Mouse (Mus musculus) lung, embryonic 15.5 days (tissue): ENCODE results near the gene Enam. TPM values are rescaled to one million over a fixed set of nuclear protein-coding genes. Genes with fewer than 3 reads are reported as not detected.
"Not testable (repeated sequence)": the region's sequence is repeated elsewhere in the genome, so short reads cannot be mapped to it uniquely, and the experiment has no call there.

Experiments
- ATAC-seq: fragments of 200-750 bp; cut with Nextera tagmentation; 2 replicates; pipeline ENCODE4 v1.8.0; 2017; ENCODE audit warnings: moderate number of reproducible peaks, borderline replicate concordance; ENCODE audit not compliant: low FRiP score, low TSS enrichment; ENCODE audit errors: extremely low read depth
- H3K27ac ChIP-seq: fragments of 300-500 bp; sonication (generic); 2 replicates; pipeline ENCODE4 v1.5.1; 2015; ENCODE audit warnings: moderate library complexity, mild to moderate bottlenecking, inconsistent platforms
- H3K27me3 ChIP-seq: fragments of 300-500 bp; sonication (generic); 2 replicates; pipeline ENCODE4 v1.6.1; 2015; ENCODE audit warnings: inconsistent platforms
- H3K36me3 ChIP-seq: fragments of 300-500 bp; sonication (generic); 2 replicates; pipeline ENCODE4 v1.6.1; 2015; ENCODE audit warnings: inconsistent platforms
- H3K4me1 ChIP-seq: fragments of 300-500 bp; sonication (generic); 2 replicates; pipeline ENCODE4 v1.6.1; 2015; ENCODE audit warnings: inconsistent platforms
- H3K4me2 ChIP-seq: fragments of 300-500 bp; sonication (generic); 2 replicates; pipeline ENCODE4 v1.6.1; 2015; ENCODE audit warnings: inconsistent platforms, mild to moderate bottlenecking, moderate library complexity
- H3K4me3 ChIP-seq: fragments of 300-500 bp; sonication (generic); 2 replicates; pipeline ENCODE4 v1.5.1; 2015; ENCODE audit warnings: mild to moderate bottlenecking, inconsistent platforms
- H3K9ac ChIP-seq: fragments of 300-500 bp; sonication (generic); 2 replicates; pipeline ENCODE4 v1.6.1; 2015; ENCODE audit warnings: inconsistent platforms
- H3K9me3 ChIP-seq: fragments of 300-500 bp; sonication (generic); 2 replicates; pipeline ENCODE4 v1.6.1; 2016; ENCODE audit warnings: inconsistent platforms
- WGBS: fragments of 180-500 bp; shearing (Covaris S2); methylation state at CpG from one replicate; pipeline ENCODE4 v1.1.7; 2015; 5-methylcytosine and 5-hydroxymethylcytosine counted together
- polyA plus RNA-seq: library from polyadenylated mRNA; unstranded; fragments of >200 nt; fragmentation: Nextera tagmentation; extraction: Ambion mirVana; gene quantifications from 2 replicates; pipeline ENCODE4 v1.2.1, GENCODE M21; 2015

The Enam gene
- polyA plus RNA-seq, 1 experiment from 2014 or later: not detected

DNA sequence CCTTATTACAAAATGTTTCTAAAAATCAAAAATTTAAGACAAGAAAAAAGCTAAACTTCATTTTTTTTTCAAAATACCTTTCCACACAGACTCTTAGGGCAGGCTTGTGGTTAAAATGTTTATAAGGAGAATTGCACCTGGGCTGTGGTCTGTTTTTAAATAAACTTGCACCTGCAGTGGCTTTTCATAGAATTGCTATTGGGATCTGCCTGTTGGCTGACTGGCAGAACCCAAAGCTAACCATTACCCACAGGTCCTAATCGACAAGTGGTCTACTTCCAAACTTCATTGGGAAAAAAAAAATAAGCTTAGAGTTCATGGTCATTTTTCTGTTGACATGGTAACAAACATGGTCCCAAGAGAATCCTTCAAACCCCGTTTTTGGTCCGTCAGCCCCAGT is 46.9 kb downstream of the Enam start:
- Histone ChIP-seq H3K9me3 (no peaks in the 10 kb centered on the region), H3K27ac (no peak overlapping the region), H3K4me3 (no peak overlapping the region), H3K4me1 (no peaks in the 10 kb centered on the region), H3K36me3 (no peaks in the 10 kb centered on the region), H3K9ac (no peak overlapping the region), H3K4me2 (no peak overlapping the region), H3K27me3 (no peaks in the 10 kb centered on the region)
- WGBS: 53% methylated on average over 3 of the region's 3 CpGs
- ATAC-seq: no peak

DNA sequence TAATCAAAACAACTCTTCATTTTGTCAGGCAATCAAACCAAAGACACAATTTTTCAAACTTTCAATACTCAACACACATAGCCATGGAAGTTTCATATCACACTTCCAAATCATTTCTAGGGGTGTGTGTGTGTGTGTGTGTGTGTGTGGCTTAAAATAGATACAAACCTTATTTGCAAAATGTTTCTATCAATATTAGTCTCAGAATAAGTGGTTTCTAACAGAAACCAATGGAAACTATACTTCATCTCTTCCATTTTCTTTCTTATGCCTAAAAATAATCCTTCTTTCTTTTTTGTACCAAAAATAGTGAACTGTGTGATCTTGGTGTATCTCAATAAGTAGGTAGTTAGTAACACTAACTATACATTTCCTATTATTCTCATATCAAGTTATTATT is 53.1 kb downstream of the Enam start:
- Histone ChIP-seq H3K4me2 (no peak overlapping the region), H3K9ac (no peak overlapping the region), H3K36me3 (no peaks in the 10 kb centered on the region), H3K4me3 (no peak overlapping the region), H3K27ac (no peak overlapping the region), H3K4me1 (no peaks in the 10 kb centered on the region), H3K9me3 (no peaks in the 10 kb centered on the region), H3K27me3 (no peaks in the 10 kb centered on the region)
- no peak for ATAC-seq

DNA sequence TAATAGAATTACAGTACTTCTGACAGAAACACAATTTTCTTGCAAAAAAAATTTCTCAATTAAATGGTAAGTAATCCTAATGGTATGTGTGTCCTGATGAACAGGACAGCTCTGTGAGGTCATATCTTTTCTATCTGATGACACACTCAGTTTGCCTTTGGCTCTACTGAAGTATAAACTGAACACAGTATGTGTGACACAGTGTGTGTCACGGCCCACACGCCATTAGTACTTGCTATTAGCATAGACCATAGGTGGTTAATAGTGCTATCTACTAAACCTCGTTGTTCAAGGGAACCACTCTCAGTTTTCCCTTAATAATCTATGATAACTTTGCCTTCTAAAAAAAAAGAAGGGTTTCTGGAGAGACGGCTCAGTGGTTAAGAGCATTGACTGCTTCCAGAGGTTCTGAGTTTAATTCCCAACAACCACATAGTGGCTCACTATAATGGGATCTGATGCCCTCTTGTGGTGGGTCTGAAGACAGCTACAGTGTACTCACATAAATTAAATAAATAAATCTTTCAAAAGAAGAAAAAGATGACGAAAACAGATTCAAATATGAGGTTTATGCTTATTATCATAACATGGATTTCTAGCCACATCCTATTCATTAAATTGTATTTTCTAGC is 55.0 kb downstream of the Enam start:
- no peak overlapping the region for H3K27ac ChIP-seq
- no peak overlapping the region for H3K4me3 ChIP-seq
- ATAC-seq: no peak
- no peaks in the 10 kb centered on the region for H3K9me3 ChIP-seq
- no peaks in the 10 kb centered on the region for H3K4me1 ChIP-seq
- no peak overlapping the region for H3K9ac ChIP-seq
- 52% methylated on average over 5 of the region's 5 CpGs for WGBS
- H3K4me2 ChIP-seq: no peak overlapping the region
- H3K27me3 ChIP-seq: no peaks in the 10 kb centered on the region
- H3K36me3 ChIP-seq: no peaks in the 10 kb centered on the region

DNA sequence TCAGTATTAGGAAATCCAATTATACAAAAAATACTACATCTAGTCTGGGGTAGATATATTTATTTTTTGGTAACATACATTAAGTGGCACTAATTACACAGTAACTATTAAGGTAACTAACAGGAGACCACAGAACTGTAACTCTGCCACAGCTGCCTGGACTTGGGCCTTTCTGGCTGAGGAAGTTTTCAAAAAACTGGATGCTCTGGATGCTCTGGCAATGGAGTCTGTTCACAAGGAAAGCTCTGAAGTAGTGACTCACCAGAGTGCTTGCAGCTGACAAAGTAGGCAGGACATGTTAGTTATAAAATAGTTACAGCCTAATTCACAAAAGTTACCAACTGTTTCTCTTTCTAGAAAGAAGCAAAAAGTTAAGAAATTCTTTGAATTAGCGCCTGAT is 56.6 kb downstream of the Enam start:
- H3K9ac ChIP-seq, H3K4me2 ChIP-seq, H3K4me3 ChIP-seq, H3K36me3 ChIP-seq, ATAC-seq, H3K27me3 ChIP-seq, H3K27ac ChIP-seq, H3K4me1 ChIP-seq, H3K9me3 ChIP-seq: not testable (repeated sequence)
- WGBS: 83% methylated on average over 1 of the region's 1 CpGs

DNA sequence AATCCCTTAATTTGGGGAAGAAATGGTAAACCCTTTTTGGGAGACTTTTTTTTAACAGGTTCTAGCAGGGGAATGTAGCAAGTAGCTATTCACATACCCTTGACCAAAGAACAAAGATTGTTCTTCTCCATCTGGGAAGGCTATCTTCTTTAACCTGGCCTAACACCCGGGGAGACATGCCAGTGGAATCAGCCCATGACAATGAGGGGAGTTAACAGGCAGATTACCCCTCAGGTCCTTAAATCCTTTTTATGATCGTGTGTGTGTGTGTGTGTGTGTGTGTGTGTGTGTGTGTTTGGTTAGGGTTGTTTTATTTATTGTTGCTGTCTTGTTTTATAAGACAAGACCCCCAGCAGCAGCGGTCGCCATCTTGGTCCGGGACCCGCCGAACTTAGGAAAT is 57.8 kb downstream of the Enam start:
- Histone ChIP-seq H3K27me3 (no peaks in the 10 kb centered on the region), H3K4me2 (no peak overlapping the region), H3K9me3 (no peaks in the 10 kb centered on the region), H3K9ac (no peak overlapping the region), H3K4me1 (no peaks in the 10 kb centered on the region), H3K36me3 (no peaks in the 10 kb centered on the region), H3K27ac (no peak overlapping the region), H3K4me3 (no peak overlapping the region)
- 79% methylated on average over 7 of the region's 7 CpGs for WGBS
- ATAC-seq: no peak

DNA sequence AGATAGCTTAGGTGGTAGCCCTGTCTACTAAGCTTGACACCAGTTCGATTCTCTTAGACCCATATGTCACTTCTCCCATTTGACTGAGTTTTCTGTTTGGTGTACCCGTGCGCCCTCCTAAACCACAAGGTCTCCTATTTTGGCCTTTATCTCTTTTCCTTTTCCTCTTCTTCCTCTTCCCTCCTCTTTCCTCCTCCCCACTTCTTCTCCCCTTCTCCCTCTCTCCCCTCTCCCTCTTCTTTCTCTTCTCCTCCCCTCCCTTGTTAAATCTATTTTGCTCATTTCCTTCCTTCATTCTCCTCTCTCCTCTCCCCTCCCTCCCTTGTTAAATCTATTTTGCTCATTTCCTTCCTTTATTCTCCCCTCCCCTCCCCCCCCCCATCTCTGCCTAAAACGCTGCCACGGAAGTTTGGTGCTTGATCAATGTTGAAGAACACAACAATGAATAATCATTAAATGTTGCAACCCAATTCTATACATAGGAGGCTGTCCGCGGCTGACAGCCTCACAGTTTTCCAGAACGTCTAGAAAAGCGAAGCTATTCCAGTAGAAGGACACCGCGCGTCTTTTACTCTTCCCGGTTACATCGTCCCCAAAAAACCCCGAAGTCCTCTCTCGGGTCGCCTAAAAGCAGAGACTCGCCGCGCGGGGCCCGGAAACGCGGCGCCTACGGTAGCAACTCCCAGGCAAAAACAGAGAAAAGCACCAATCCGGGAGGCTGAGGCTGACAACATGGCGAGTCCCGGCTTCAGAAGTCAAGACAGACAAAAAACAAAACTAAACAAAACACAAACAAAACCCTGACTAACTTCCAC is 65.7 kb downstream of the Enam start:
- Histone ChIP-seq H3K9me3 (no peaks in the 10 kb centered on the region), H3K27ac (peak overlapping the region; percentile 93), H3K4me2 (peak overlapping the region; percentile 64), H3K36me3 (peaks cover 7% of the 10 kb centered on the region; the same call in 1 of the 2 replicates), H3K4me3 (peak overlapping the region; percentile 57), H3K9ac (peak overlapping the region; percentile 66), H3K4me1 (peaks cover 12% of the 10 kb centered on the region), H3K27me3 (no peaks in the 10 kb centered on the region)
- 7% methylated on average over 29 of the region's 29 CpGs for WGBS
- ATAC-seq: peak; percentile 70

DNA sequence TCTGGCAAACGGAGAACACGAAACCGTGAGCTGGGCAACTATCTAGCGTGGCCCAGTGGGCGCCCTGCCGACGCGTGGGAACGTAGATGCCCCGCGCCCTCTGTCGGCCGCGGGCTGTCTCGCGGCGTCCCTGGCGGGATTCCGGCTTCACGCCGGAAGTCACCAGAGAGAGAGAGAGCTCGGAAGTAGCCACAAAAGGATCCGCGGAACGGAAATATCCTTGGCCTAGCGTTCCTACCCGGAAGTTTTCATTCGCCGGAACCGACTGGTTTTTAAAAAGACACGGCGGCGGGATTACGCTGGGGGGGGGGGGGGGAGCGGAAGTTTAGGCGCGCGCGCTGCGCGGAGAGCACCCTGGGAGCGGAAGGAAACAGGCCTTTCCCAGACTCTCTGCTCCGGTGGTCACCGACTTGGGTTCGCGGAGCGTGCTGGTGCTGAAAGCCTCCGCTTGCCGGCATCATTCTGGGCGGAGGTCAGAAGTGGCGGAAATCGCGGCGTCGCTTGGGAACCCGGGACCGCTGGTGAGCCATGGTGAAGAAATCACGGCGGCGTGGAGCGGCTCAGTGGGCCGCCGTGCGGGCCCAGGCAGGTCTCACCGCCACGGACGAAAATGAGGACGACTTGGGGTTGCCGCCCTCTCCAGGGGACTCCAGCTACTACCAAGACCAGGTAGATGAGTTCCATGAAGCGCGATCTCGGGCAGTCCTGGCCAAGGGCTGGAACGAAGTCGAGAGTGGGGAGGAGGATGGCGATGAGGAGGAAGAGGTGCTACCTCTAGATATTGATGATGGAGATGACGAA is 66.5 kb downstream of the Enam start, which contains the start of gene Utp3:
Gene Utp3, plus strand, starts transcription at position 377 of the 801 bp plus-strand sequence.
- H3K27me3 ChIP-seq: no peaks in the 10 kb centered on the region
- H3K9me3 ChIP-seq: no peaks in the 10 kb centered on the region
- H3K4me1 ChIP-seq: peaks cover 12% of the 10 kb centered on the region
- H3K9ac ChIP-seq: peak within 1 kb of the TSS; percentile 67
- WGBS: under 1% methylated on average over 74 of the region's 76 CpGs
- ATAC-seq: peak; percentile 96
- H3K27ac ChIP-seq: peak within 1 kb of the TSS; percentile 93
- H3K36me3 ChIP-seq: peaks cover 7% of the 10 kb centered on the region; the same call in 1 of the 2 replicates
- H3K4me2 ChIP-seq: peak within 1 kb of the TSS; percentile 81
- H3K4me3 ChIP-seq: peak within 1 kb of the TSS; percentile 57

Other genes starting within 250 kb of the Enam start
- gene Gm7714, start 219.1 kb upstream of the Enam start, polyA plus RNA-seq: not detected in 2 replicates
- not detected in 2 replicates for gene Prol1, start 170.7 kb upstream of the Enam start, polyA plus RNA-seq
- gene Amtn, start 111.9 kb upstream of the Enam start, polyA plus RNA-seq: not detected in 2 replicates
- gene Ambn, start 32.0 kb upstream of the Enam start, polyA plus RNA-seq: not detected in 2 replicates
- gene Jchain, start 39.9 kb downstream of the Enam start, polyA plus RNA-seq: 0.11 TPM in 1 of 2 replicates, not detected in the other
- 65.3 and 66.7 TPM in 2 replicates for gene Utp3, start 66.5 kb downstream of the Enam start, polyA plus RNA-seq
- 9.9 and 11.2 TPM in 2 replicates for gene Rufy3, start 77.1 kb downstream of the Enam start, polyA plus RNA-seq
- gene Grsf1, start 188.2 kb downstream of the Enam start, polyA plus RNA-seq: 59.4 and 62.5 TPM in 2 replicates
- gene Mob1b, start 232.9 kb downstream of the Enam start, polyA plus RNA-seq: 10.6 and 11.9 TPM in 2 replicates